Mouse (Mus musculus) E14TG2a.4 (cell line): ENCODE data around the gene Agbl1.

Experiments
- CTCF ChIP-seq: conservative IDR thresholded peaks from 2 replicates; pipeline ENCODE4 v1.5.1; 2014; ENCODE audit warnings: low read length
- NANOG ChIP-seq: IDR thresholded peaks from 2 replicates; pipeline ENCODE4 v1.6.1; 2014; ENCODE audit warnings: borderline replicate concordance, low read length, mixed read lengths
- POU5F1 ChIP-seq: IDR thresholded peaks from 2 replicates; pipeline ENCODE4 v1.6.1; 2014; ENCODE audit warnings: low read length, borderline replicate concordance

- TF ChIP-seq CTCF (no peak), POU5F1 (no peak), NANOG (no peak)
These were observed 294.6 kb downstream of the Agbl1 start for GRCm38 (mm10) chr7:76524291-76524690.
